Mouse (Mus musculus): ENCODE results near the gene Rsc1a1. TPM values are rescaled to one million over a fixed set of nuclear protein-coding genes. Genes with fewer than 3 reads are reported as not detected.

Gene Rsc1a1
- polyA plus RNA-seq, 1 experiment: 0.11 TPM

DNA sequence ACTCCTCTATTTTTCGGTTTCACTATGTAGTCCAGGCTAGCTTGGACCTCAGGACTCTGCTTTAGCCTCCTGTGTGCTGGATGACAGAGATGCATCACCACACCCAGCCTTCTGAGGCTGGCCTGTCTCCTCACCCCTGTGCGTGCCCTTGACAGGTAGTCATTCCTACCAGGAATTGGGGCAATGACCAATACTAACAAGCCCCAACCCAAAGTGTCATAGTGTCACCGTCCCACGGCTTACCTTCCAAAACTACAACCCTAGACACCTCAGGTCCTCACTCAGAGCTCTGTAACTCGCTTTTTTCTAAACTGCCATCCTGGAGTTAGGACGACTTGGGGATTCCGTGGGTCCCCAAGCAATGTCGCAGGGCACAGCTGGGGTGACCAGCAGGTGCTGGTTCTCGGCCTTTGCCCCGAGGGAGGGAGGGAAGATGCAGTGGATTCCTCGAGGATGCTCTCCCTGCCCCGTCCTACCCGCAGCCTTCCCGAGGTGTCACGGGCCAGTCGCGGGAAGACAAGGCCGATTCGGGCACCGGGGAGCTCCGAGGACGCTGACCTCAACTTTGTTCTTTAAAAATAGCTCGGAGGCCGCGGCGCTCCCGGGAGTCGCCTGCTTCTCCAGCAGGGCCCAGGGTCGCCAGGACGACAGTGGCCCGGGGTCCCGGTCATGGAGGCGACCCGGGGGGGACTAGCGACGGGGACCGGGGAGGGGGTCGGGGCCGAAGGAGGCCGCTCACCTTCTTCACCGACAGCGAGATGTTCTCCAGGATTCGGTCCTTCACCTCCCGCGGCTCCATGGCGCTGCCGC is 22.1 kb downstream of the Rsc1a1 start:
- Histone ChIP-seq H3K36me3 (ENCODE audit: control insufficient read depth) (peaks cover 23% of the 10 kb centered on the region), H3K9me3 (ENCODE audit: control insufficient read depth, low read length) (no peaks in the 10 kb centered on the region), H3K4me1 (ENCODE audit: control insufficient read depth) (peaks cover 24% of the 10 kb centered on the region), H3K27me3 (ENCODE audit: control insufficient read depth) (peaks cover 20% of the 10 kb centered on the region), H3K4me3 (replicated peaks) (peak overlapping the region; percentile 80)
- TF ChIP-seq TAL1 (IDR thresholded peaks at IDR 0.05; ENCODE audit: low read length) (no peak), GATA1 (IDR thresholded peaks at IDR 0.05; ENCODE audit: low read length) (no peak)

DNA sequence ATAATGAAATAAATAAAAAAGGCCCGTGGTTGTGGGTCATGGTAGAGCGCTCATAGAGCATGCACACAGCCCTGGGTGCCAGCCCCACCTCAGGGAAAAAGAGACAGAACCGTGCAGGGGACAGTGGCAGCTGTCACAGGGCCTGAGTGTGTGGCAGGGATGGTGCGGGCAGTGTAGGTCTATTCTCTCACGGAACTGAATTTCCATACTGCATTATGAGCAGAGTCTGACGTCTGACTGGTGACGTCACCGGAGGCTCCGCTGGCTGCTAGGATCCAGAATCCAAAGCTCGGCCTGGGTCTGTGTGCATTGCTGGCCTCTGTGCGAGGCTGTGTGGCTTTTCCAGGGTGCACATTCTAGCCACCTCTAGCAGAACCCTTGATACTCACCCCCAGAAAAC is 24.5 kb downstream of the Rsc1a1 start:
- peaks cover 25% of the 10 kb centered on the region for H3K4me1 ChIP-seq (ENCODE audit: control insufficient read depth)

DNA sequence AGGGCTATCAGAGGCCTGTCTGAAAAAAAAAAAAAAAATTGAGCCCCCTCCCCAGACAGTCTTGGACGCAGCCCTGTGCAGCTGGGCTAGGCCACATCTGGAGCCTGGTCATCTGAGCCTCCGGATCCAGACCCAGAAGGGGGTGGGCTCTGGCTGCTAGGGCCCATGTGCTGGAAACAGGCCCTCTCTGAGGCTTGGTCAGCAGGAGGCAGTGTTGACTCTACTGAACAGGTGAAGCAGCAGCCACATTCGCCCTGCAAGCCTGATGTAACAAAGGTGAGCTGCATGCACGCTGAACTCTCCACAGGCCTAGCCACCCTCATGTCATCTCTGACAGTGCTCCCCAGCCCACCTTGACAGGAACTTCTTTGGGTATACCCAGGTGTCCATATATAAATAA is 25.7 kb downstream of the Rsc1a1 start:
- Histone ChIP-seq H3K9me3 (ENCODE audit: control insufficient read depth, low read length) (no peaks in the 10 kb centered on the region), H3K4me1 (ENCODE audit: control insufficient read depth) (peaks cover 21% of the 10 kb centered on the region), H3K36me3 (ENCODE audit: control insufficient read depth) (peaks cover 27% of the 10 kb centered on the region), H3K27me3 (ENCODE audit: control insufficient read depth) (peaks cover 2% of the 10 kb centered on the region; the same call in 1 of the 2 replicates), H3K4me3 (replicated peaks) (no peak overlapping the region)
- TF ChIP-seq GATA1 (IDR thresholded peaks at IDR 0.05; ENCODE audit: low read length) (no peak), TAL1 (IDR thresholded peaks at IDR 0.05; ENCODE audit: low read length) (no peak)

More for the DNA sequence above, 24.5 kb downstream of the Rsc1a1 start:
- Histone ChIP-seq H3K27me3 (ENCODE audit: control insufficient read depth) (peaks cover 13% of the 10 kb centered on the region), H3K36me3 (ENCODE audit: control insufficient read depth) (peaks cover 27% of the 10 kb centered on the region), H3K9me3 (ENCODE audit: control insufficient read depth, low read length) (no peaks in the 10 kb centered on the region), H3K4me3 (replicated peaks) (no peak overlapping the region)
- TF ChIP-seq GATA1 (IDR thresholded peaks at IDR 0.05; ENCODE audit: low read length): no peak
- no peak for TF ChIP-seq TAL1 (IDR thresholded peaks at IDR 0.05; ENCODE audit: low read length)

- Histone ChIP-seq H3K36me3 (ENCODE audit: control insufficient read depth) (peaks cover 29% of the 10 kb centered on the region), H3K4me3 (replicated peaks) (no peak overlapping the region), H3K4me1 (ENCODE audit: control insufficient read depth) (peaks cover 13% of the 10 kb centered on the region), H3K9me3 (ENCODE audit: control insufficient read depth, low read length) (no peaks in the 10 kb centered on the region), H3K27me3 (ENCODE audit: control insufficient read depth) (no peaks in the 10 kb centered on the region)
- no peak for TF ChIP-seq TAL1 (IDR thresholded peaks at IDR 0.05; ENCODE audit: low read length)
Observed at GRCm38 (mm10) chr4:141658846-141659484, 26.4 kb downstream of the Rsc1a1 start.

GRCm38 (mm10) chr4:141656932-141657331 is 28.5 kb downstream of the Rsc1a1 start:
- H3K4me1 ChIP-seq (ENCODE audit: control insufficient read depth): peaks cover 1% of the 10 kb centered on the region
- peaks cover 42% of the 10 kb centered on the region for H3K36me3 ChIP-seq (ENCODE audit: control insufficient read depth)
- no peaks in the 10 kb centered on the region for H3K9me3 ChIP-seq (ENCODE audit: control insufficient read depth, low read length)
- H3K4me3 ChIP-seq (replicated peaks): no peak overlapping the region
- no peaks in the 10 kb centered on the region for H3K27me3 ChIP-seq (ENCODE audit: control insufficient read depth)
- TF ChIP-seq GATA1 (IDR thresholded peaks at IDR 0.05; ENCODE audit: low read length) (no peak), TAL1 (IDR thresholded peaks at IDR 0.05; ENCODE audit: low read length) (no peak)

- H3K27me3 ChIP-seq (ENCODE audit: control insufficient read depth): no peaks in the 10 kb centered on the region
- H3K36me3 ChIP-seq (ENCODE audit: control insufficient read depth): peaks cover 43% of the 10 kb centered on the region
- H3K4me3 ChIP-seq (replicated peaks): no peak overlapping the region
- TF ChIP-seq GATA1 (IDR thresholded peaks at IDR 0.05; ENCODE audit: low read length) (no peak), TAL1 (IDR thresholded peaks at IDR 0.05; ENCODE audit: low read length) (no peak)
- peaks cover 4% of the 10 kb centered on the region for H3K4me1 ChIP-seq (ENCODE audit: control insufficient read depth)
- no peaks in the 10 kb centered on the region for H3K9me3 ChIP-seq (ENCODE audit: control insufficient read depth, low read length)
Observed at GRCm38 (mm10) chr4:141655908-141656608, 29.3 kb downstream of the Rsc1a1 start.

GRCm38 (mm10) chr4:141654509-141654908 is 30.9 kb downstream of the Rsc1a1 start:
- Histone ChIP-seq H3K27me3 (ENCODE audit: control insufficient read depth) (no peaks in the 10 kb centered on the region), H3K4me1 (ENCODE audit: control insufficient read depth) (peaks cover 4% of the 10 kb centered on the region), H3K36me3 (ENCODE audit: control insufficient read depth) (peaks cover 30% of the 10 kb centered on the region), H3K4me3 (replicated peaks) (no peak overlapping the region), H3K9me3 (ENCODE audit: control insufficient read depth, low read length) (no peaks in the 10 kb centered on the region)
- TF ChIP-seq GATA1 (IDR thresholded peaks at IDR 0.05; ENCODE audit: low read length): no peak
- TF ChIP-seq TAL1 (IDR thresholded peaks at IDR 0.05; ENCODE audit: low read length): no peak

GRCm38 (mm10) chr4:141653813-141654212 is 31.6 kb downstream of the Rsc1a1 start:
- Histone ChIP-seq H3K36me3 (ENCODE audit: control insufficient read depth) (peaks cover 27% of the 10 kb centered on the region), H3K4me1 (ENCODE audit: control insufficient read depth) (peaks cover 4% of the 10 kb centered on the region), H3K4me3 (replicated peaks) (no peak overlapping the region), H3K9me3 (ENCODE audit: control insufficient read depth, low read length) (no peaks in the 10 kb centered on the region), H3K27me3 (ENCODE audit: control insufficient read depth) (no peaks in the 10 kb centered on the region)
- no peak for TF ChIP-seq TAL1 (IDR thresholded peaks at IDR 0.05; ENCODE audit: low read length)
- no peak for TF ChIP-seq GATA1 (IDR thresholded peaks at IDR 0.05; ENCODE audit: low read length)

GRCm38 (mm10) chr4:141653044-141653443 is 32.4 kb downstream of the Rsc1a1 start:
- Histone ChIP-seq H3K4me1 (ENCODE audit: control insufficient read depth) (peaks cover 2% of the 10 kb centered on the region), H3K9me3 (ENCODE audit: control insufficient read depth, low read length) (no peaks in the 10 kb centered on the region), H3K27me3 (ENCODE audit: control insufficient read depth) (no peaks in the 10 kb centered on the region), H3K36me3 (ENCODE audit: control insufficient read depth) (peaks cover 24% of the 10 kb centered on the region), H3K4me3 (replicated peaks) (no peak overlapping the region)
- no peak for TF ChIP-seq GATA1 (IDR thresholded peaks at IDR 0.05; ENCODE audit: low read length)
- no peak for TF ChIP-seq TAL1 (IDR thresholded peaks at IDR 0.05; ENCODE audit: low read length)
